Mouse (Mus musculus) C3H10T1/2 (cell line): Measurements from ENCODE around the gene Fam104a. TPM values are rescaled to one million over a fixed set of nuclear protein-coding genes. Genes with fewer than 3 reads are reported as not detected.

ENCODE experiments used
- polyA plus RNA-seq, 2 experiments: library from polyadenylated mRNA; unstranded; fragments of >200 nt; fragmentation: generic; extraction: Trizol; gene quantifications; one replicate each; pipeline ENCODE4 v1.2.1; 2012; ENCODE audit warnings: missing spikeins in 2 of 2

The Fam104a gene
- polyA plus RNA-seq: 10 to 100 TPM; 42.0 to 46.5 TPM

DNA sequence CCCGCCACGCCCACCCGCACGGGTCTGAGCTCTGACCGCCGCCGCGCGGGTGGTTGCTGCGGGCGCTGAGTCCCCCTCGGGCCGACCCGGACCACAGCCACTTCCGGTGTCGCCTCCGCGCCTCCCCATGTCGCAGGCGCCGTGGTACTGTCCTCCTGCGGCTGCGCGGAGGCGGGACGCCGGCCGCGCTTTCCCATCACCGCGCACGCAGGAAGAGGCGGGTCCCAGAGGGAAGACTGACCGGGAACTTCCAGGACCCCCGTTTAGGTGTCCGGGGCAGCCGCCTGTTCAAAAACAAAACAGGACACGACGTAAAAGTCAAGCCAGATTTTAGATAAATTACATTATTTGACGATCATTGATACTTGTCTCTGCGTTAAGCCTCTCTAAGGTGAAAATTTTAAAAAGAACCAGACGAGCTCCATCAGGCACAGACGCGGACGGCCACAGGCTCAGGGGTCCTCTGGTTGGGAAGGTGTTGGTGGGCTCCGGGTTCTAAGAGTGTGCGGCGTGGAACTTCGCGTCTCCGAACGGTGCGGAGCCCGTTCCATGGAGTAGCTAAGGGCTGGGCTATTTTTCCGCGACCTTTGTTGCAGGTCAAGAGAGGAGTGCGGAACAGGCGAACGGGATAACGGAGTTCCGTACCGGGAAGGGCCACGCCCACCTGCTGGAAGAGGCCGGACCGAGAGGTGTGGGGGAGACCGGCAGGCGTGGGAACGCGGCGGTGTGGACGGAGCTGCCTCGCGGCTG, at the start of gene Fam104a, which contains the start of gene D11Wsu47e:
TSS of gene Fam104a (minus strand) at position 199 of the 750 bp plus-strand sequence.
TSS of gene D11Wsu47e (plus strand) at position 456 of the 750 bp plus-strand sequence.

DNA sequence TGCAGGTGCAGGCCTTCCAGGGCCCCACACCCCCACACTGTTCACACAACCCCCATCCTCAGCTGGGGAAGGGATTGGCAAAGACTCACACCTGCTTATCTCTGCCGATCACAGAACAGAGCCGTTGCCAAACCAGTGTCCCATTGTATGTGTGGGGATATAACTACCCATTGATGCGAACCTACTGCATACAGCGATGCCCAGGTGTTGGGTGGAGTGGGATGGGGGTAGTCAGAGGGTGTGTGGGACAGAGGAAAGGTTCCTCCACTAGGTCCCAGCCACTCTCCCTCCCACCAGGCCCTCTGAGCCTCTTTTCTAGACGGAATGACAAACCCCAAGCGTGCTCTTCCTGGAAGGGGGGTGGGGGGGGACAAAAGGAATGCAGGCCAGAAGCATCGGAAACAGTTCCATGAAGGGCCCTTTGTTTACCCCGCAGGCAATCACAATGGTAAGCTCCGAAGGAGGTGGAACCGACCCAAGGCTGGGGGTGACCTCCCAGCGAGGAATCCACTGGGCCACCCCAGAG, 25.8 kb upstream of the Fam104a start, which contains the start of gene Cpsf4l:
TSS of gene Cpsf4l (minus strand) at position 287 of the 526 bp plus-strand sequence.

GRCm38 (mm10) chr11:113649353-113650210, 34.4 kb downstream of the Fam104a start, which contains the start of gene Slc39a11:
Gene Slc39a11 (minus strand): TSS chr11:113650079.

GRCm38 (mm10) chr11:113648690-113649352, 35.1 kb downstream of the Fam104a start, which contains the start of gene Cog1:
Gene Cog1 (plus strand): TSS chr11:113649169.

DNA sequence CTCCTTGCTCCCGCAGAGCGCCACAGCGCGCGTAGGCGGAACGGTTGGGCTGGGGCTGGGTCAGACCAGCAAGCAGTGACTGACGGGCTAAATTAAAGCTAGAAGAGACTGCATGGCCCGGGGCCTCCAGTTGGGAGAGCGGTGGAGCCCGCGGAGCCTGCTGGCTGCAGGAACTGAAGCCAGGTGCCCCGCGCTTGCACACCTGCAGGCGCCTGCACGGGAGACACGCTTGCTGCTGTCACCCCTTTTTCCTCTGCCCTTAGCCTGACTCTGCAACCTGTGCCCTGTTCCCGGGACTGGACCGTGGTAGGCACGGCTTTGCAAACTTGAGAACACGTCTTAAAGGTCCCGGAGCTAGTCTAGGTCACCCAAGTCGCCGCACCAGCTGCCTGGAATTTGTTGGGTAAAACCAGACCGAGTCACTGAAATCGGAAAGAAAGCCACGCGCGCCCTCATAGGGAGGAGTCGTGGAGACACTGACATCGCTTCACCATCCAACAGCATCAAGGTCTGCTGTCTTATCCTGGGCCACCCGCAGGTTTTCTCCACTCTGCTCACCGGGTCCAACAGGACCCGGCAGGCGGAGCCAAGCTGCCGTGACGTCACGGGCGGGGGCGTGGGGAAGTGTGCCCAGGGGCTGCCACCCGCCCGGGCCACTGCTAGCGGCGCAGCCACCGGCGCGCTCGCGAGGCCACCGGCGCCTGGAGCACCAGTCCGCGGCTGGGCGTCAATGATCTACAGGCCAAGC, 65.1 kb downstream of the Fam104a start, which contains the start of gene Sstr2:
TSS of gene Sstr2 (plus strand) at position 671 of the 748 bp plus-strand sequence.

Other genes with a start within 250 kb of the Fam104a start
- under 1 TPM in 1 of 2 experiments, not detected in 1; 0.13 TPM for gene Sstr2, start 64.8 kb downstream of the Fam104a start, polyA plus RNA-seq
- 10 to 100 TPM; 39.5 to 50.7 TPM for gene Cog1, start 35.0 kb downstream of the Fam104a start, polyA plus RNA-seq
- 10 to 100 TPM in 1 of 2 experiments, 1 to 10 TPM in 1; 9.3 to 18.8 TPM for gene Slc39a11, start 34.1 kb downstream of the Fam104a start, polyA plus RNA-seq
- gene D11Wsu47e, start 257 bp upstream of the Fam104a start, polyA plus RNA-seq: 10 to 100 TPM in 1 of 2 experiments, 1 to 10 TPM in 1; 8.5 to 21.0 TPM
- gene Cpsf4l, start 25.9 kb upstream of the Fam104a start, polyA plus RNA-seq: not detected
- gene Cdc42ep4, start 67.7 kb upstream of the Fam104a start, polyA plus RNA-seq: 10 to 100 TPM; 19.6 to 52.5 TPM